Mouse (Mus musculus) ovary, postnatal 10 days (tissue): Measurements from ENCODE around the gene Efna4.

ENCODE experiments used
- DNase-seq: peaks from one replicate; pipeline ENCODE4 v3.0.0; 2022; ENCODE audit warnings: low spot score

Gene Efna4

DNA sequence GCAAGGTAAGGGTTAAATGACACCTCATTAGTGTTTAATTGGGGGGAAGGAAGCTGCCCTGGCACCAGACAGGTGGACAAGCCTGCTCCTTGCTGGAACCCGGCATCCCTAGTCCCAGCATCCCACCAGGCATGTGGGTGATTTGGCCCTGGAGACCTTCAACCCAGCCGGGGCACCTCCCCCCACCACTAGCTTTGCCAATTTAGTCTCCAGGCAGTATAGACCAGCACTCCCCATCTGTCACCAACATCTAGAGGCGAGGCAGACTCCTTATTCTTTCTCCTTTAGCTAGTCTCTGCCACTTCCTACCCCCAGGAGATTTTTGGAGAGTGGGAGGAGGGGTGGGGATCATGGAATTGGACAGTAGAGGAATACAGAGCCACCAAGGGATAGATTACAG is 7.5 kb downstream of the Efna4 start:
- no peak for DNase-seq

DNA sequence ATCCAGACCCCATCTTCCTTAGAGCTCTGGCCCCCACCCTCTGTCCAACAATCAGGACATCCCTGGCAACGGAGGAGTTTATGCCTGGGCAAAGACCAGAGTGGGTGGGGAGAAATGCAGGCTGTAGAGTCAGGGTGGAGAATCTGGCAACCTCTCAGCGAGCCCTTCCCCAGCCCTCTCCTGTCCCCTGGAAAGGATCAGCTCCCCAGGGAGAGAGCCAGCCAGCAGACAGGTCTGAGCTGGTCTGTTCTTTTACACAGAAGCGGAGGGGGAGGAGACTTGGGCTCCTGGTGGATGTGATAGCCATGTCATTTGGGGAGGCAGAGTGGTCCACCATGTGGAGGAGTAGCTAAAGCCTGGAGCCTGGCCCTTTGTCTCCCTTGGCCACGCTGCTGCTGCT is 9.2 kb downstream of the Efna4 start:
- DNase-seq = no peak

DNA sequence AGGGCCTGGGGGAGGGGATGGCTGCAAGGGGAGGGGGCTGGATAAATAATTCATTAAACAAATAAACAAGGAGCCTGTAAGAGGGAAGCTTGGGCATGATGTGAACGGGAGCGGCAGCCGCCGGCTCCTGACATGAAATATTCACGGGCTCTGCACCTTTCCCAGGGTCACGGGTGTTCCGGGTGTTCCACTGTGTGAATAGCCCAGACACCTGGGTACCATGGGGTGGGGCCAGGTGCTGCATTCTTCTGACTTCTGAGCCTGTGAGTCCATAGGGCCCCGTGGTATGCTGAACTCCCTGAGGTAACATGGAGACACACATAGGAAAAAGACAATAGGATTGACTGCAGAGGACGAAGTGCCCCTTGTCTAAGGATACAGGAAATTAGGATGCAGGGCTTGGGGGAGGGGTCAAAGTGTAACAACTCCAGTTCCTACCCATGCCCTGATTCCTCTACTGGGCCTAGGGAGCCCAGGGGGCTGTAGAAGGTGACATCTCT is 10.4 kb downstream of the Efna4 start:
- no peak for DNase-seq

DNA sequence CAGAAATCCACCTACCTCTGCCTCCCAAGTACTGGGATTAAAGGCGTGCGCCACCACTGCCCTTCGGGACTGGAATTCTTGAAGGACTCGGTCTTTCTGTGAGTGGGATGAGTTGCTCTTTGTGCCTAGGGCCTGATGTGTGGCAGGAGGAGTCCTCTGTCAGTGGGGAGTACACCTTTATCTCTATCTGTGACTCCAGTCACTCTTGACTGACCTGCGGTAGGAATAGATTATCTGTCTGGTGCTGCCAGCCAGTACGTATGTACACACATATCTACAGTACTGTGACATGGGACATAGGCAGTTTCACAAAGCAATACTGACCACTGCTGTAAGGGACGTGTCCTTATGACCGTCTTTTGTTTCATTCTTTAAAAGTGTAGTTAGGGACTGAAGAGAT is 11.9 kb downstream of the Efna4 start:
- DNase-seq = no peak

DNA sequence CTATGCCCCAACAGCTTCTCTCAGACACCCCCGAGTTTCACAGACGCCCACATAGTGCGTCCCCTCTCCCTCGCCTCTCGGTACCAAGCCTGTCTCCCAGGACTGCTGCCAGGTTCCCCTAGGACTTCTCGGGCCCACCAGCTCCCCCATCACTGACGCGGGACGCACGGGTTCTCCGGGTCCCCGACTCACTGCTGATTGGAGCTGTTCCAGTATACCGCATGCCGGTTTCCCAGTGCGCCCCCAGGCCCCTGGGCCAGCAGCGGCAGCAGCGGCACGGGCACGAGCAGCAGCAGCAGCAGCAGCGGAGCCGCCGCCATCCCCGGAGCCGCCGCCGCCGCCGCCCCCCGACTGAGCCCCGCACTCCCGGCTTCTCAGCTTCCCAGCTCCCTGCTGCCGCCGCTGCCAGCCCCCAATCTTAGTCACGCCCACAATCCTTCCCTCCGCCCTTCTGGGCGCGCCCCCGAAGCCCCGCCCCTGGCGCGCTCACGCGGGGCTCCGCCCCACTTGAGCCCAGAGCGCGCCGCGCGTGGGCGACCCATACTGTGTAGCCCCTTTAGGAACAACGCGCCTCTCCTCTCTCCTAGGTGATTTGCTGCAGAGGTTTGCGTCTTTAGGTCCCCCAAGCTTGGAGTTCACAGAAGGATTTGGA is 15.2 kb downstream of the Efna4 start, which contains the start of gene Efna3:
Gene Efna3 (minus strand): TSS at position 452 of the 652 bp plus-strand sequence.
- DNase-seq = no peak

DNA sequence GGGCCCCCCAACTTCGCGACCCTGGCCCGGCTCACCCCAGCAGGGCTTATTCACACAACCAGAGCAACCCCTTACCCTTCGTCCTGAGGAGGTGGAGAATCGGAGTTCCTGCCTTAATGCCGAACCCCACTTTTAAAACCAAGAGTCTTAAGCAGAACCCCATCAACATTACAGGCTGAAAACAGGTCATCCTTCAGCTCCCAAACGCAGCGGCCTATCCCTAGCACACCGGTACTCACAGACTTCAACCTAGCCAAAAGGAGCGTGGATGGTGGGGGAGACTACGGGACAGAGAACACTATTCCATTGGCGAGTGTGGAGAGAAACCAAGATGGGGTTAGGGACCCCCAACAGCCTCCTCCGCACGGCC is 15.7 kb downstream of the Efna4 start:
- no peak for DNase-seq

DNA sequence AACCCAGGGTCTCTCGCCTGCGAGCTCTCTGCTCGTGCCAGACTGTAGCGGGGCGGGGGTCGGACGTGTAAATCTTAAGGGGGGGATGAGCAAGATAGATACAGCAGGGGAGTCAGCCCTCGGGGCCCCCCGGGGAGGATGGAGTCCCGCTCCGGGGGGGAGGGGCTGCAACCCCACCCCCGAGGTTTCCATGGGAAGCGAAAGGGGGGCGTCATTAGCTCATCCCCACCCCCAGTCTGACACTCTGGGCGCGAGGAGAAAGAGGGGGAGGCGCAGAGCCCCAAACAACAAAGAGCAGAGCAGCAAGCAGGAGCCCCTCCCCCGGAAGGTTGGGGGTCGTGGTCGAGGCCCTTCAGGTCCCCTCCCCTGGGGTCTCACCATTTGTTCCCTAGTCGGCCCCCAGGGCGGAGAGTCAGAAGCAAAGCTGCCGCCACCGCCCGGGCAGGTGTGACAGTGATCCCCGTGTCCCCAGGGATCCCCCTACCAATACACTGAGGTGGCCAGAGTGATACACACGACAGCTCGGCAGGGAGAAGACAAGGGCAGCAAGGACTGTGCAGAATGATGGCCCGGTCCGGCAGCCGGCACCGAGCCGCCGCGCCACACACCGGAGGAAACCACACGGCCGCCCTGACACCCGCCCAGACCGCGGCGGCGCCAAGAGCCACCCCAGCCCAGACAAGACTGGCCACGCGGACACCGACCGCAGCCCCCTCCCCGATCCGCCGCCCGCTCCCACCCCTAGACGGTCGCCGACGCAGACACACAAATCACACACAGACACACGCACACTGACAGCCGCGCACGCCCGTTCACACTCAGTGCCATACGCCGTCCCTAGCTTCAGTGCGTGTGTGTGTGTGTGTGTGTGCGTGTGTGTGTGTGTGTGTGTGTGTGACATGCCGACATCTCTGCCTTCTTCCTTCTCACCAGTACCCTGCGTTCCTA is 16.4 kb downstream of the Efna4 start:
- DNase-seq = no peak

DNA sequence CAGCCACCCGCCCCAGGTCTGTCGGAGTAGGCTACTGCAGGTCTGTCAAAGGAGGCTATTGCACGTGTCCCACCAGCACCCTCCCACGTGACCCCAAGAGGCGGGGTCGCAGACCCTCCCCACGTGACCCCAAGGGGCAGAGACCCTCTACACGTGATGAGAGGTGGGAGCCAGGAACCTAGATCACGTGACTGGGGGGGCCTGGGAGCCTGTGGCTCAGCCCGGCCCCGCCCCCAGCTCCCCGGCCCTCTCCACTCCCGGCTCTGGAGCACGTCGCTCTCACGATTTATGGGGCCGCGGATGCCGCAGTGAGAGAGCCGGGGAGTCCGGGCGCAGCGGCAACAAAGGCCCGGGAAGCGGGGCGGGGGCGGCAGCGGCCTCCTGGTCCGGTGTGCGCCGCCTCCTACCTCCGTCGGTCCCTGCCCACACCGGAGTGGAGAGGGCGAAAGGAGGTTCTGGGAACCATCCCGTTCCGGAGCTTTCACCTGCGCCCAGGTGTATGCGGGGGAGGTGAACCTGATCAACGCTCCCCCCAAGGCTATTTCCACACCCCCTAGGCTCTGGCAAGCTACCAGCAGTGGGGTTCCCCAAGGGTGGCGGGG is 17.1 kb downstream of the Efna4 start:
- DNase-seq = no peak

DNA sequence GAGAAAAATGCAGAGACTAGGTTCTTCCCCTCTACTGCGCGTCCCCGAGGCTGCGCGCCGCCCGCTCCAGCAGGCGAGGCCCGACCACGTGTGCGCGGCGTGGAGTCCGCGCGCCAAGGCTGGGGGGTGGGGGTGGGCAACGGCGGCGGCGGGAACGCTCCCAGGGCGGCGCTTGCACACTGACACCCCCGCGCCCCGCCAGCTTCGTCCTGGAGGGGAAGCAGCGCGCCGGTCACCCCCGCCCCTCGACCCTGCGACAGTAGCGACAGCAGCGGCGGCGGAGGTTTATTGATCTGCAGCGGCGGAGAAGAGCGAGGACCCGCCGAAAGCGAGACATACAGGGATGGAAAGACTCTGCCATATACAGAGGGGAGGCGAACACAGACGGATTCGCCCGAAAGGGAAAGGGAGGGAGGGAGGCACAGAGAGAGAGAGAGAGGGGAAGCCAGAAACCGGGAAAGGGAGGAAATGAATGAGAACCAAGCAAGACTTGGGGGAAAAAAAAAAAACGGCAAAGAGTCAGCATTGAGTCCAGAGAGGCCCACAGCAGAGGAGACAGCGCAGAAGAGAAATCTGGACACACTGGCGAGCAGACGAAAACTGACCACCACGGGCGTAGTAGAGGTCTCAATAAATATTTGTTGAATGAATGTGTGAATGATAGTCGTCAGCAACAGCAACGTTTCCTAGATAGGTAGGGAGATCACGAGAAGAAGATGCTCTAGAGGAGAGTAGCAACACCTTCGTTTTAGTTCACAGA is 18.1 kb downstream of the Efna4 start:
- no peak for DNase-seq

DNA sequence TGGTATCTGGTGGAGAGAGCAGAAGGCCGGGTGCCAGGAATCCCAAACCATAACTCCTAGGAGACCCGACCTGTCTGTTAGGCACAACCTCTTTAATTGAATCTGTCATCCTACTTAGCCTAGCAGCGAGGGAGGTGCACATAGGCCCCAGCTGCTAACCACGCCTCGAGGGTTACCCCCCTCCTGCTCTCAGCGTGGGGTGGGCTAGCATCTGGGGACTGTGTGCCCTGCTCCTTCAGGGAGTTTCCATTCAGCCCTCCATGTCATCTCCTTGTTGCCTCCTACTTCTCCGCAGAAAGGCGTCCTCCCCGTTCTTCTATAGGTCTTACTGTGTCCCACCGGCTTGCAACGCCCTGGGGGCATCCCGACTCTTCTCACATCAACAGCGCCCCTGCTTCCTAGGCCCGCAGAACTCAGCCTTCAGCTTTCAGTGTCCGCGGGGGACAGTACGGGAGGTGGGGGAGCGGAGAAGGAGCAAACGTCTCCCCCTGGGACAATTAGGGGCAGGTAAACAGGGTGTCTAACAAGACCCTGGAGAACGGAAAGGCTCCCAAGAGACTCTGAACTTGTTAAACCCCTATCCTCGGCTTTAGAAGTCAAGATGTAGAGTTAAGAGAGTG is 18.7 kb downstream of the Efna4 start:
- no peak for DNase-seq

DNA sequence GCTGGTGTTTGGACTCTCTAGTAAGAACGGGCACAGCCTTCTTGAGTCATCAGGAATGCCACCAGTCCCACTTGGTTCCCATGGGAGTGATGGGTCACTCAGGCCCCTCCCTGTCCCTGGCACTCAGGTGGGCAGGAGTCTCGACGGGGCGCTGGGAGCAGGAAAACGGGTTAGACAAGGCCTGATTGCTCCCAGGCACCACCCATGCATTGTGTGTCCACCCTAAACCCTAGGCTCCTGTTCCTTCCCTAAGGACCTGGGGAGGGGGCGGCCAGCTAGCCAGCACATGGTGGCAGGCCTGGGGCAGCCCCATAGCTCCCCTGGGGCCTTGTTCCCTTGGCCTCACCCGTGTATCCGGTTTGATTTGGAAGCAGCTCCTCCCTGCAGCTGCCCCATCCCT is 19.5 kb downstream of the Efna4 start:
- DNase-seq = no peak

DNA sequence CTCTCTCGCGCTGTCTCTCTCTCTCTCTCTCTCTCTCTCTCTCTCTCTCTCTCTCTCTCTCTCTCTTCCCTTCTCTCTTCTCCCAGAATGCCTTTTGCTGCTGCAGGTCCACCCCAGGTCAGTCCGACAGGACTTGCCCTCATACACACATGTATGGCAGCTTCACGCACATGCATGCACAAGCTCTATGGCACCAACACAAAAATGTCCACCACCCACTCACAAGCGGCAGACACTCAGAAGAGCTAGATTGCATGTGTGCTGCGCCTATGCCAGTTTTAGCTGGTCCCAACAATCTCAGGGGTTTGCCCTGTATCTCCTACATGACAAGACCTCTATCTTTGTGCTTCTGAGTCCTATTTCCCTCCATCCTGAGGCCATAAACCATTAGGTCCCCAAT is 20.6 kb downstream of the Efna4 start:
- no peak for DNase-seq

DNA sequence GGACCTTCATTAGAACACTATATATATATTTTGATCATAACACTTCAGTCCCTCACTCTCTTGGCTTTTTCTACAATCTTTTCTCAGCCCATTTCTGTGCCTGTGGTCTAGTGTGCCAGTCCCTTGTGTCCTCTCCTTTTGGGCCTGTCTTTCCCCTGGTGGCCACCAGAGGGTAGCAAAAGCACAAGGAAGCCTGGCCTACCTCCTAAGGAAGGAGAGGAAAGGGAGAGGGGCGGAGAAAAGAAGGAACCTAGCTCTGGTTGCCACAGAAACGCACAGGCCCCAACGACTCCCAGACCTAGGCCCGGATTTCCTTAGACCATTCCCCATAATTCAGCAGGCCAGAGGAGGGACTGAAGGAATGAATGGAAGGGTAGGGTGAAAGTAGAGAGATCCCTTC is 21.0 kb downstream of the Efna4 start:
- peak; percentile 69 for DNase-seq

DNA sequence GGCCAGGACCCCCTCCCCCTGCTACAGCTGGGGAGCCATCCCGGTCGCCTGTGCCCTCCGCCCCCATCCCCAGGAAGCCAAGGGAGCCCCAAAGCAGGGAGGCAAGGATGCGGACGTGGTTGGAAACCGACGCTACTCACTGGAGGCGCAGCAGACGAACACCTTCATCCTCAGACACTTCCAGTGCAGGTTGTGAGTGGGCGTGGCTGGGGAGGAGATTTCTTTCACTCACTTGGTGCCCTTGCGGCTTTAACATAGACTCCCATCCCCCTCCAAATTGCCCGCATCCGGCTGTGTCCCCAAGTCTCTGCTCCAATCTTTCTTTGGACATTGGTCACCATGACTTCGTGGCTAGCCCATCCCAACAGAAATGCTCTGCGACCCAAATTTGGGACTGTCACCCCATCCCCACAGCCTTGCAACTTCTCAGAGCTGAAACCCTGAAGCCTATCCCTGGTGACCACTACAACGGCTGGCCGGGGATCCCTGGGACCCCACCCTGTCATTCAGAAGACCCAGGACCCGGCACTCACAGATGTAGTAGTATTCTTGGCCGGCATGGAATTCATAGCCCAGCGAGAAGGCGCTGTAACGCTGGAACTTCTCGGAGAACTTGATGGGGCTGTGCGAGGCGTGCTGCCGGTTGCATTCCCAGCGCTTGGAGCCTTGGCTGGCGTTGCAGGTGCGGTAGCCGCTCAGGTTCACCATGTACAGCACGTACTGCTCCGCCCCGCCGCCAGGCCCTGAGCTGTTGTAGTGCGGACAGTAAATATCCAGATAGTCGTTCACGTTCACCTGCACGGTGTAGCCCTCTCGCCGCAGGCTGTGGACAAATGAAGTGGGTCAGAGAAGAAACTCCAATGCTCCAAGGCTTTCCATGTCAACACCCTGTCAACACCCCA is 21.6 kb downstream of the Efna4 start:
- no peak for DNase-seq

DNA sequence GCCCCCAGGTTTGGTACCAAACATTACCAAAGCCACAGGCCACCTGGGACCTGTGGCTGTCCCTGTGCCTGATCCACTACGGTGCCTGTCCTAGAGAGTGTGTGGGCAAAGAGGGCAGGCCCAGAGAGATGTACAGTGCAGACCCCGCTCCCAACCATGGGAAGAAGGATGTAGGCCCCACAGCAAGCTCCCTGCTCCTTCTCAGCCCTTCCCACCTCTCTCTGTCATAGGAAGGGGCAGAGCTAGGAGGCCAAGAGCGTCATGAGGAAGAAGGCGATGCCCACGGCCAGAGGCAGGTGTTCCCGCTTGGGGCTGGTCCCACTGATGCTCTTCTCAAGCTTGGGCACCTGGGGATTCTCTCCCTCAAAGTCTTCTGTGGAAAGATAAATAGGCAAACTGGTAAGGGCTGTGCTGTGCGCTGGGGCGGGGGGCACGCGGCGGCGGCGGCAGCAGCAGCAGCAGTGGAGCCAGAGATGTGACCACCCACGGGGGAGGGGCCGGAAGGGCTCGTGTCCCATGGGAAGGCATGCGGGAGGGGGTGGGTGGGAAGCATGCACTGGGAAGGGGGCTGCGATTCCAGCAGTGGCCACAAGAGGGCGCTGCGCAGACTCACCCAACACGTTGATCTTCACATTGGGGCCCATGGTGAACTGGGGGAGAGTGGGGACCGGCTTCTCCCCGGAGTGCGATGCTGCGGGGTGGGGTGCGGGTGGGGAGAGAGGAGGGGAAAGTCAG is 22.5 kb downstream of the Efna4 start:
- DNase-seq = no peak

DNA sequence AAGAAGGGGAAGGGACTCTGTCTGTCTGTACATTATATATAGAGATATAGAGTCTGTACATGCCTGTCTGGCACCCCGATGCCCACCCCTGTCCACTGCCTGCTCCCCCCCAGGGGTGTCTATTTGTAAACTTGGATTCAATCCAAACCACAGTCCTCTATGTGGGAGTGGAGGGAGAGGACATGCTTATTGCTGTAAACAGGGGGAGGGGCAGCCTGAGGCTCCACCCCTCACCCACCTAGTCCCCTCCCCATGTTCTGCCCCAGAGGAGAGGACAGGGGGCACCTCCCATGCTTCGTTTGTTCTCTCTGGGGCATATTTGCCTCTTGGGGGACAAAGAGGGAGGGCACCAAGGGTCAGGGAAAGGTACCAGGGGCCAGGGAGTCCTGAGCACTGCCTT is 23.0 kb downstream of the Efna4 start:
- DNase-seq = no peak

DNA sequence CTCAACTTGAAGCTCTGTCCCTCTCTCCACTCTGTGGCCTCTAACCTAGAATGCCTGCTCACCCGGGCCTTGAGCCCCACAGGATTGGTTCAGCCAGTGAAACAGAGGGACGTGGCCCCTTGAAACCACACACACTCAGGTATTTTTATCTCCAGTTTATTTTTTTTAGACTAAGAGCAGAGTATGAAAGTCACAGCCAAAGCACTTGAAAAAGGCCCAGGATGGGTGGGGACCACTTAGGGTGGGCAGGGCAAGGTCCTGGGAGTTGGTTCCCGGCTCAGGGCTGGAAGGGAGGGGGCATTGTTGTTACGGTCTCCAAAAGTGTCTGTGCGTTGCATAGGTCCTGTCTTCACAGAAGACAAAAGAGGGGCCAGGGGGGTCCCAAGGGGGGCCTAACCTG is 23.5 kb downstream of the Efna4 start:
- DNase-seq = no peak

DNA sequence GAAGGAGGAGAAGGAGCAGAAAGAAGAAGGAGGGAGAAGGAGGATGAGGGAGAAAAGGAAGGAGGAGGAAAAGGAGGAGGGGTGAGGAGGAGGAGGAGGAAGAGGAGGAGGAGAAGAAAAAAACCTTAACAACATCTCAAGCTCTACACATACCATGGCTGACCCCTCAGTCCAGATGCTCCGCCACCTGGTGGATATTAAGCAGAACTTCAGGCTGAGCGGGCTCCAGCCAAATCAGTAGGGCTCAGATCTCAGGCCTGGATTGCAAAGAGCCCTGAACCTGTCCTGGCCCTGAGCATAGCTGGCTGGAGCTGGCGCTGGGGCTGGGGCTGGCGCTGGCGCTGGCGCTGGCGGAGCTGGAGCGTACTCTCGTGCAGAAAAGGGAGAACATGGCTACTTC is 29.7 kb downstream of the Efna4 start:
- DNase-seq = peak; percentile 38

DNA sequence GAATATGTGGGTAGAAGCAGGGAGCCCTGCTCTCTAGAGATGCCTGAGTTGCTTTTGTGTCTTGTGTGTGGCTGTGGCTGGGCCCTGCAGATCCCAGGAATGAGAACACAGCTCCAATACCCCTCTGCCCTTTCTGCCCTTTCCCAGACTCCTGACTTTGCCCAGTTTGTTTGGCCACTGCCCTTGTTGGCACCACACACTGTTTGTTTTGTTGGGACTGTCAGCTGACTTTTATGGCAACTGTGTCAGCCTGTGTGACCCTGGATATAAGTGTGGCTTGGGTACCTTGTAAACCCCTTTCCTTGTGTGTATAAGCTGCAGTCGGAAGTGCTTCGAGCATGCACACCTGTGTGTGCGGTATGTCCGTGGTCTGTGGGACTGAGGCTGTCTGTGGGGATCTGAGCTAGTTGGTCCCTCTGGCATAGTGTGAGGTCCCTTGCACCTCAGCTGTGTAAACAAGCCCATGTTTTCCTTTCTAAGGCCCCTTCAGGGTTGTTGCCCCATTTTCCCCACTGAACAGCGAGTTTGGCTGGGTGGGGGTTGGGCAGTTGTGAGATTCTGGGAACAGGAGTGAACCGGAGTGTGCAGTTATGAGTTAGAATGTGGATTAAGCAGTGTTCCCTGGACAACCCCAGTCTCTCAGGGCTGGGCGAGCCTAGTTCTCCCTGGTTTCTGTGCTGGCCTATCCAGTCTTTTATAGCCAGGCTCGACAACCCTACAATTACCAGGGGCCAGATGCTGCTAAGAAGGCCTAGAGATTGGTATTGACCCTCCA is 32.1 kb downstream of the Efna4 start:
- no peak for DNase-seq
